Mouse (Mus musculus): ENCODE measurements around the gene Mrpl14.

The Mrpl14 gene

DNA sequence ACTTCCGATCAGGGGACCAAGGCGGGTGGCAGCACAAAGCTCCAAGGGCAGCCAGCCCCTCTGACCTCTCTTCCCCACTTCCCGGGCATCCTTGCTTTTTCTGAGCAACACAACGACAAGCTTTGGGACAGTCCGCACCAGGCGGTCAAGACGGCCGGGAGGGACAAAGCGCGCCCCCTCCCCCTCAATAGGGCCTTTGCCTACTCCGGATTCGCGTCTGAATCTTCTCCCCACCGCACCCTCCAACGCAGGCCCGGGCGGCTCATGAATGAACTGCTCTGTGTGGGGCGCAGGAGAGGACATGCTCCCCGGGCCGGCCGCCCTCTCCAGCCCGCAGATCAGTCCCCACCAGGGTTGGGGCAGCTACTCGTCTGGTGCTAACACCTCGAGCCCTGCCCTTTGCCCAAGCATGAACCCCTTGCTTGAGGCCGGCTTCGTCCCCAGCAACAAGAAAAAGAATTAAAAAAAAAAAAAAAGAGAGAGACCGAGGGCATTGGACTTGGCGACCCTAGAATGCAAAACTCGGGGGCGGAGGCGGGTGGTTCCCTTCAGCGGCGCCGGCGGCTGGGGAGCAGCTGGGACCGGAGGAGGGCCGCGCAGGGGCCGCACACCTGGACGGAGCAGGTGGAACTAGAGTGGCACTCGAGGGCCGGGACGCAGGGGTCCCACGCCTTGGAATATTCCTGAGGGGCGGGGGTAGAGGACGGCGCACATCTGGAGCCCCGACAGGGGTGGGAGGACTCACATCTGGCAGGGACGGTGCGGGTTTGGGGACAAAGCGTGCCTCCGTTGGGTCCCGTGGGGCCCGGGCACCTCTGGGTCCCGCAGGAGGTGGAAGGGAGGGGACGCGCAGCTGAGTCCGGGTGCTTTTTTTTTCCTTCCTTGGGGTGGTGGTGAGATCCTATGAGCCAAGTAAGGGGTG is 690 bp upstream of the Mrpl14 start:
- DNase-seq (ENCODE audit: low read depth in 2 of 2, low spot score in 2 of 2), result peak in 1 of 2 experiments; percentile 23

- DNase-seq (ENCODE audit: low read depth in 2 of 2, low spot score in 2 of 2), result peak in 1 of 2 experiments; percentile 34
These were observed 594 bp downstream of the Mrpl14 start, which contains the start of gene Tmem63b for GRCm38 (mm10) chr17:45686716-45687115. Gene Tmem63b, minus strand, starts transcription at chr17:45686905.

DNA sequence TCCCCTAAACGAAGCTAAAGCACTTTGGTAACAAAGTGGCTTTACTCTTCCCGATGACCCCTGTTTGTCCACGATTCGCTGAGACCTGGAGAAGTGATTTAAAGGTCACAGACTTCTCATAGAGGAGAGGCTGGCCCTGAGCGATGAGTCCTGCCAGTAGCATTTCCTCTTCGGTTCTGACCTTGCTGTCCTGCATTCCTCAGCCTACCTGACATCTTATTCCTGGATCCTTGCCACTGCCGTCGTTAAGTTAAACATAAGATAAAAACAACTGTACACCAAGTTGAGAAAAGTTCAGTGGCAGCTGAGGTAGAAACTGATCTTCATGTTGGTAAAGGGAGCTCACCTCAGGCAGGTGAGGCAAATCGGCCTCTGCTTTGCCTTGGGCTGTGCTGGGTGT is 3.0 kb downstream of the Mrpl14 start:
- DNase-seq (ENCODE audit: low read depth in 2 of 2, low spot score in 2 of 2), result no peak

DNA sequence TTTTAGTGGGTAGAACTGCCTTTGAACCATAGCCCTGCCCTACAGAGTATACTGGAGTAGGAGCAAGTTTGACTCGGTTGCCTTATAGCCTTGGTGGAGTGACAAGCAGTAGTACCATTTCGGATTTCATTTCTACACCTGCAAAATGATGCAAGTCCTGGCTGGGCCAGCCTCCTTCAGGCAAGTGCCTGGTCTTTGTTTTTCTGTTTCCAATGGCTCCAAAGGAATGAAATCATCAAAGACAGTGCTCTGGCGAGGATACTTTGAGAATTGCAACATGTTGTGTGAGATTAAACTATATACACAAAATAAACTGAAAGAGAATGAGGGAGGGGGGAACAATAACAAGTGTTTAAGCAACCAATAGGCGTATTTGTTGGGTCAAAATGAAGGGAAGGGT is 3.9 kb downstream of the Mrpl14 start:
- no peak for DNase-seq (ENCODE audit: low read depth in 2 of 2, low spot score in 2 of 2)

- no peak for DNase-seq (ENCODE audit: low read depth in 2 of 2, low spot score in 2 of 2)
These were observed 6.0 kb downstream of the Mrpl14 start for GRCm38 (mm10) chr17:45692159-45692558.

DNA sequence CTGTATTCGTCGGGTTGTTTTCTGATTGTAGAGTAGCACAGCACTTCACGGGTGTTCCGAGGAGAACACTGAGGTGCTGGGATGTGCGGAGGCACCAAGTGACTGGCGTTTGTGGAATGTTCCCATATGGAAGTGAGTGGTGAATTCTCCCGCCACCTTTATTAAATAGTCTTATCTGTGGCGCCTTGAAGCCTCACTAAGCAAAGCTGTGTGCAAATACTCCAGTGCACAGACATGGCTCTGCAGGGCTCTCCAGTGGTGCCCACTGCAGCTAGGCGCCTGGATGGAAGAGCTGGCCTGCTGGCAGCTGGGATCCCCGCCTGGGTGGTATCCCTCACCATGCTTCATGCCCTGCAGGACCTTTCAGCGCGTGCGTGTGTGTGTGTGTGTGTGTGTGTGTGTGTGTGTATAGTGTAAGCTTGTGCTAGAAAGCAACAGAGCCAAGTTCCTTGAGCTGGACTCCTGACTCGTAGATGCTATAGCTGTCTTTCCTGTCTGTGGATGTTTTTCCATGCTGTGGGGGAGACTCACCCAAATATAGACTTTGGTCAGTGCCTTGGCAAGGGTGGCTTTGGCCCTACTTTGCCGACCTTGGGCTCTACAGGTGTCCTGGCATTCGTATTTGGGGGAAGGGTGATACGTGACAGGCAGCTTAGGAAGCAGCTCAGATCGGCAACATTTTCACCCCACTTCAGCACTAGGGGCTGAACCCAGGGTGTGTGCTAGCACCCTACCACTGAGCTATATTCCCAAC is 7.9 kb downstream of the Mrpl14 start:
- no peak for DNase-seq (ENCODE audit: low read depth in 2 of 2, low spot score in 2 of 2)

DNA sequence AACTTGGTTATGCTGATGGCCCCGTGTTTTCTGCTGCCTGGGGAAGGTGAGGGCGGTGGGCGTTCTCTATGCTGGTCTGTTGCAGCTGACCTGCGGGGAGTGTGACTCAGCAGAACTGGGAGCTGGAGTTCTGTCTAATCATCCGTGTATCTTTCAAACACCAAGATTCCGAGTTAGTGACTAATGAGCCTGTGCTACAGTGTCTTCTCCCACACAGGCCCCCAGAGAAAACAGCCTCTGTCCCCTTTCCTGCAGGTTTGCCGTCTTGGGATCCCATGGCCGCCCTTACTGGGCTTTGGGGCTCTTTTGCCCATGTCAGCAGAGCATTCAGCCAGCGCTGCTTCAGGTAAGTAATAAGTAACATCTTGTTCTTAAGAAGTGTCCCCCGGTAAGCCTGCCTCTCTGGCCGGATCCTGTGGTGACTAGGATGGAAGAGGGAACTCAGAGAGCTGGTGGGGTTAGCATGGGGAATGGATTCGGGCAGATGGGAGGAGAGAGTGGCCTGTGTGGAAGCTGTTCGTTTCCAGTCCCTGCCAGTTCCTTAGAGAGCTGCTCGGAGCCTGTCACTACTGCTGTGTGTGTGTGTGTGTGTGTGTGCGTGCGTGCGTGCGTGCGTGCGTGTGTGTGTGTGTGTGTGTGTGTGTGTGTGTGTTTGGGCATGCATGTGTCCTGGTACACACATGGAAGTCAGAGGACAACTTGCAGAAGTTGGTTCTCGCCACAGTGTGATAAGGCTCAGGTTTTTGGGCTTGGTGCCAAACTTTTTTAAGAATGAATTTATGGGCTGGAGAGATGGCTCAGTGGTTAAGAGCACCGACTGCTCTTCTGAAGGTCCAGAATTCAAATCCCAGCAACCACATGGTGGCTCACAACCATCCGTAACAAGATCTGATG is 9.4 kb downstream of the Mrpl14 start:
- no peak for DNase-seq (ENCODE audit: low read depth in 2 of 2, low spot score in 2 of 2)

GRCm38 (mm10) chr17:45696981-45697380 is 10.9 kb downstream of the Mrpl14 start:
- no peak for DNase-seq (ENCODE audit: low read depth in 2 of 2, low spot score in 2 of 2)

- no peak for DNase-seq (ENCODE audit: low read depth in 2 of 2, low spot score in 2 of 2)
These were observed 12.2 kb downstream of the Mrpl14 start for GRCm38 (mm10) chr17:45698368-45698767.

DNA sequence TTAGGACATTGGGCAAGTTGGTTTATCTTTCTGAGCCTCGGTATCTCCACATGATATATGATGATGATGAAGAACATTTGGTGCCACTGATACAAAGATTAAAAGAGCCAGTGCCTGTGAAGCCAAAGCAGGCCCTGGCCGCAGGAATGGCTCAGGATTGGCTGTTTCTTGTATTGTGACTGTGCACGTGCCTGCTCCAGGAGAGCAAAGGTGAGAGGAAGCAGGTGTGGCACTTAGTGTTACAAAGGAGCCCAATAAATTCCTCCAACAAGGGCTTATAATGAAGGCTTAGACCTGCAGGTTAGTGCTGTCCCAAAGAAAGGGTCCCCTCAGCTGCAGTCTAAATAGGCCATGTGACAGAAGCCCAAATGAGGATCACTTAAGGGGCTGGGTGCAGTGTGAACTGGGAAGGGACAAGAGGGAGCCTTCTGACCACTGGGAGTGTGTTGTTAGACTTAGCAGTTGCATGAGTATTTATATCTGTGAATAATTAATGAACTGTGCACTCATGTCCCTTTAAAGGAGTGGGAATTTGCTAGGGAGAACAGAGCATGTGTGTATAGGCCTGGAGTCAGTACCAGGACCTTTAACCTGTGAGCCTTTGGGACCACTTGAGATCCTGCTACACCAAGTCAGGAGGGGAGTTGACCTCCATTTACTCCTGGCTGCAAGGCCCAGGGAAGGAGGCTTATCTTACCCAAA is 13.1 kb downstream of the Mrpl14 start:
- no peak for DNase-seq (ENCODE audit: low read depth in 2 of 2, low spot score in 2 of 2)

DNA sequence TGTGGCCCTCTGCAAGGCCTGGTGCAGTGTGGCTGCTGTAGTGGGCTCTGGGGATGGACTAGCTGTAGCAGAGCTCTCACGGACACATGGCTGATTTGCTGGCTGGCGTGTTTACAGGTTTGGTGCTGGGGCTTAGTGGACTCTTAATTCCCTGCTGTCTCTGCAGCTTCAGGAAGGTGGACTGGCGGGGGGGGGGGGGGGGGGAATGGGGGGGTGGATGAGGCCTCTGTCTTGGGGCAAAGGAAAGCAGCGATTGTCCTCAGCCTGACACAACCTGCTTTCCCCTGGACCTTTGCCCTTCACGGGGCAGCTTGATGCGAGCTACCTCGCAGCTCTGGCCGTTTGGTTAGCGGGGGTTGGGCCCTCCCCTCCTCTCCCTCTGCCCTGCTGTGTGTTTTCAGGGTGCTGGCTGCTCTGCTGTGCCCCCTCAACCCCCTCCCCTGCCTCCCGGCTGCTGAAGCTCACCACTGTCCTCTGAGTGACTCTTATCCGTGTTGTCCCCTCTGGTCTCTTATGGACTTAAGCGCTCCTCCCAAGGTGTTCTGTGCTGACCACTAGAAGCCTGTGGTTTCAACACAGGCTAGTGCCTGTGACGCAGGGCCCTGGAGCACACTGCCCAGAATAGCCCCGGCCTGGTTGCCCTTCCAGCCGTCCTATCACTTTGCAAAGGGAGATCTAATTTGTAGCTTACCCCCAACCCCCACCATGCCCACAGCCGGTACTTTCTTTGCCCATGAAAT is 14.5 kb downstream of the Mrpl14 start:
- no peak for DNase-seq (ENCODE audit: low read depth in 2 of 2, low spot score in 2 of 2)

DNA sequence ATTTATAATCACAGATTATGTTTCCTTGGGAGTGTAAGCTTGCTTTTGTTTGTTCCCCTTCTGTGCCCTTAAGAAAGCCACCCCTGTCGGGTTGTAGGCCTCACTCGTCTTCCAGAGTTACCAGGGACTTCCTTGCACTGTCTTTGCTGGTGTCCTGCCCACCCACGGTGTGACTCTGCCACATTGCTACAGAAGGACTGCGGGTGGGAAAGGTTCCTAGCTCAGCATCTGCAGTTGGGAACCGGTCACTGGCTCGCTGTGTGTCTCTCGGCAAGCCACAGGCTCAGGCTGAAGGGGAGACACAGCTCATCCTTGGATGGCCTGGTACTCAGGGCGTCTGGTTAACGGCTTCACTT is 15.1 kb downstream of the Mrpl14 start:
- DNase-seq (ENCODE audit: low read depth in 2 of 2, low spot score in 2 of 2), result no peak

- DNase-seq (ENCODE audit: low read depth in 2 of 2, low spot score in 2 of 2), result no peak
These were observed 16.1 kb downstream of the Mrpl14 start for GRCm38 (mm10) chr17:45702254-45702653.

DNA sequence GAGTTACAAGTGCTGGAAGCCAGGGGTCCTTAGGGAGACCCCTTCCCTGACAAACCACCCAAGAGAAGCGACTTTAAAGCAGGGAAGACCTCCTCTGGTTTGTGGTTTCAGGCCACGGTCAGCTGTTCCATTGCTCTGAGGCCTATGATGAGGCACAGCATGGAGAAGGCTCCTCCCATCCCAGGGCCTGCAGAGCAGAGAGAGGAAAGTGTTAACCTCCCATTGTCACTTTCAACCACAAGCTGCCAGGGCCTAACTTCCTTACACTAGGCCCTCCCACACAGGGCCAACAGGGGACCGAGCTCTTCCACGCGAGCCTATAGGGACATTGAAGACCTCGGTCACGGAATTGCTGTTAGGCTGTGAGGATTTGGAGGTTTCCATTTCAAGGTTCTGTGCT is 17.1 kb downstream of the Mrpl14 start:
- no peak for DNase-seq (ENCODE audit: low read depth in 2 of 2, low spot score in 2 of 2)

GRCm38 (mm10) chr17:45706796-45707195 is 20.7 kb downstream of the Mrpl14 start:
- no peak for DNase-seq (ENCODE audit: low read depth in 2 of 2, low spot score in 2 of 2)

- no peak for DNase-seq (ENCODE audit: low read depth in 2 of 2, low spot score in 2 of 2)
These were observed 21.3 kb downstream of the Mrpl14 start for GRCm38 (mm10) chr17:45707376-45707775.

GRCm38 (mm10) chr17:45708179-45708578 is 22.1 kb downstream of the Mrpl14 start:
- no peak for DNase-seq (ENCODE audit: low read depth in 2 of 2, low spot score in 2 of 2)

DNA sequence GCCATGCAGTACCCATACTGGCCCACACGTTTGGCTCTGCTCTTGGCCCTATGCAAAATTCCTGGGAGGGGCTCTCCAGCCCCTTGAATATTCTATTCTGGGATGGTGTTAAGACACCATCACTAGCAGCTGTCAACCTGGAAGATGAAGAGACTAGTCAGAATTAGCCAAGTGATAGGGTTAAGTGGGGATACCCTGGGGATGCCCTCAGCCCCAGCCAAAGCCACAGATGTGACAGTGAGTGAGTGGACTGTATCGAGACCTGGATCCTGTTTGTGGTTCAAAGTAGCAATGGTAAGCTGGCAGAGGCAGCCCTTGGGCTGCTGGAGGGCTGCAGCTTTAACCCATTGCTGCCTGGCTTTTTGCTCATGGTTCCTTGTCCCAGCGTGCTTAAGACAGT is 23.7 kb downstream of the Mrpl14 start:
- no peak for DNase-seq (ENCODE audit: low read depth in 2 of 2, low spot score in 2 of 2)

DNA sequence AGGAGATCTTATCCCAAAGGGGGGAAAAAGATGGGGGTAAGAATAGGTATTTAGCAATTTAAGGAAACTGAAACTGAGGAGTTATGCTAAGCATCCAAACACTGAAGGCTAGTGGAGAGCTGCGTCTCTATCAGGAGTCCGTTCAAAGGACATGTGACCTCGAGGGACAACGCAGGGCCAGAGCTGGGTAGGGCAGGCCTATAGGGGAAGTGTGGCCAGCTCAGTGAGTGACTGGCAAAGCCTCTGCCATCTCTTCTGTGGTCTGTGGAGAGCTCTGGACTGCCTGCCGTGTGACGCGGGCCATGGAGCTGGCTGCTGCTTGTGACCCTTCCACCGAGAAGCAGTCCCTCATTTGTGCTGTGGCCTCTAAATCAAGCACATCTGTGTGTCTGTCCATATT is 24.3 kb downstream of the Mrpl14 start:
- no peak for DNase-seq (ENCODE audit: low read depth in 2 of 2, low spot score in 2 of 2)

GRCm38 (mm10) chr17:45711525-45711924 is 25.4 kb downstream of the Mrpl14 start:
- DNase-seq (ENCODE audit: low read depth in 2 of 2, low spot score in 2 of 2), result no peak

Measured in CD8-positive naive resting alpha-beta T cell, adult 2 months (primary cell).